Mouse (Mus musculus) heart, postnatal 25 days (tissue): ENCODE data around the gene Slc25a10. TPM values are rescaled to one million over a fixed set of nuclear protein-coding genes. Genes with fewer than 3 reads are reported as not detected.
A peak's percentile ranks its signal among the peaks of the same experiment; 100 is the strongest.

Experiments used
- DNase-seq: peaks from one replicate; pipeline ENCODE4 v3.0.0; 2022; ENCODE audit warnings: low spot score
- intact Hi-C: fragments of 180-260 bp; cut with DNase I; formaldehyde crosslinking; loops from one replicate; pipeline ENCODE4 v1.15.1; 2025
- total RNA-seq, 2 experiments: library from RNA; stranded (reverse); gene quantifications; 2 replicates each; pipeline ENCODE4 v1.2.3; 2021

The Slc25a10 gene
- total RNA-seq, 2 experiments from 2014 or later, result 13.1 to 14.8 TPM

- intact Hi-C loops, result no loop called here
- DNase-seq, result no peak
Measured at GRCm38 (mm10) chr11:120531646-120532045, 40.0 kb downstream of the Slc25a10 start.

GRCm38 (mm10) chr11:120534093-120534492, 42.5 kb downstream of the Slc25a10 start:
- intact Hi-C loops, result no loop called here
- DNase-seq, result no peak

- intact Hi-C loops, result no loop called here
- DNase-seq, result no peak
Measured at GRCm38 (mm10) chr11:120535145-120535544, 43.5 kb downstream of the Slc25a10 start.

GRCm38 (mm10) chr11:120535804-120536203, 44.2 kb downstream of the Slc25a10 start:
- intact Hi-C loops, result no loop called here
- no peak for DNase-seq

- peak; percentile 49 for DNase-seq
- intact Hi-C loops, result loop anchor here (1.0 kb wide), 1 partner anchor 17 kb away; no protein-coding TSS in a partner anchor
Measured at GRCm38 (mm10) chr11:120538485-120538884, 46.8 kb downstream of the Slc25a10 start.

GRCm38 (mm10) chr11:120538955-120539284, 47.3 kb downstream of the Slc25a10 start:
- no peak for DNase-seq
- intact Hi-C loops, result loop anchor here (1.0 kb wide), 1 partner anchor 18 kb away; no protein-coding TSS in a partner anchor

- DNase-seq, result no peak
- intact Hi-C loops, result no loop called here
Measured at GRCm38 (mm10) chr11:120539285-120540014, 47.8 kb downstream of the Slc25a10 start.

- no peak for DNase-seq
- intact Hi-C loops, result no loop called here
Measured at GRCm38 (mm10) chr11:120541907-120542306, 50.3 kb downstream of the Slc25a10 start.

- intact Hi-C loops, result no loop called here
- no peak for DNase-seq
Measured at GRCm38 (mm10) chr11:120542376-120542775, 50.7 kb downstream of the Slc25a10 start.

GRCm38 (mm10) chr11:120545964-120546363, 54.3 kb downstream of the Slc25a10 start:
- no peak for DNase-seq
- intact Hi-C loops, result no loop called here

GRCm38 (mm10) chr11:120547469-120547868, 55.8 kb downstream of the Slc25a10 start:
- DNase-seq, result no peak
- intact Hi-C loops, result no loop called here

- DNase-seq, result no peak
- intact Hi-C loops, result no loop called here
Measured at GRCm38 (mm10) chr11:120548214-120548613, 56.6 kb downstream of the Slc25a10 start.

- DNase-seq, result no peak
- intact Hi-C loops, result loop anchor here (1.0 kb wide), 1 partner anchor 24 kb away; no protein-coding TSS in a partner anchor
Measured at GRCm38 (mm10) chr11:120548786-120549167, 57.1 kb downstream of the Slc25a10 start.

Other genes with a start within 250 kb of the Slc25a10 start
- gene Actg1, start 143.3 kb upstream of the Slc25a10 start, total RNA-seq, result 100 to 1,000 TPM; 282 to 346 TPM
- gene Fscn2, start 130.3 kb upstream of the Slc25a10 start, total RNA-seq, result not detected
- gene Faap100, start 113.1 kb upstream of the Slc25a10 start, total RNA-seq, result 10 to 100 TPM; 15.2 to 15.3 TPM
- 10 to 100 TPM; 53.0 to 59.3 TPM for gene Nploc4, start 54.1 kb upstream of the Slc25a10 start, total RNA-seq
- gene Tspan10, start 49.2 kb upstream of the Slc25a10 start, total RNA-seq, result 1 to 10 TPM; 1.4 to 1.6 TPM
- gene Pde6g, start 38.3 kb upstream of the Slc25a10 start, total RNA-seq, result under 1 TPM; 0.47 to 0.84 TPM
- 10 to 100 TPM; 53.7 to 56.4 TPM for gene Oxld1, start 33.8 kb upstream of the Slc25a10 start, total RNA-seq
- 1 to 10 TPM; 7.9 to 8.9 TPM for gene Ccdc137, start 33.7 kb upstream of the Slc25a10 start, total RNA-seq
- gene Arl16, start 24.2 kb upstream of the Slc25a10 start, total RNA-seq, result 10 to 100 TPM; 10.5 to 10.6 TPM
- 100 to 1,000 TPM; 253 to 263 TPM for gene Mrpl12, start 7.2 kb upstream of the Slc25a10 start, total RNA-seq
- 1 to 10 TPM; 1.3 to 1.5 TPM for gene Gcgr, start 38.9 kb downstream of the Slc25a10 start, total RNA-seq
- 10 to 100 TPM; 44.1 to 46.9 TPM for gene Mcrip1, start 57.9 kb downstream of the Slc25a10 start, total RNA-seq
- not detected for gene Ppp1r27, start 59.3 kb downstream of the Slc25a10 start, total RNA-seq
- 100 to 1,000 TPM; 228 to 255 TPM for gene P4hb, start 81.4 kb downstream of the Slc25a10 start, total RNA-seq
- 100 to 1,000 TPM; 142 to 158 TPM for gene Arhgdia, start 89.8 kb downstream of the Slc25a10 start, total RNA-seq
- gene Alyref, start 106.5 kb downstream of the Slc25a10 start, total RNA-seq, result 10 to 100 TPM; 49.3 to 52.6 TPM
- 10 to 100 TPM; 82.6 to 90.3 TPM for gene Anapc11, start 106.6 kb downstream of the Slc25a10 start, total RNA-seq
- not detected for gene Npb, start 116.6 kb downstream of the Slc25a10 start, total RNA-seq
- 10 to 100 TPM; 54.2 to 59.3 TPM for gene Pcyt2, start 126.1 kb downstream of the Slc25a10 start, total RNA-seq
- gene Sirt7, start 133.4 kb downstream of the Slc25a10 start, total RNA-seq, result 1 to 10 TPM; 7.7 to 8.3 TPM
- 10 to 100 TPM; 38.7 to 42.1 TPM for gene Mafg, start 141.8 kb downstream of the Slc25a10 start, total RNA-seq
- 1 to 10 TPM; 1.6 to 2.3 TPM for gene Pycr1, start 151.9 kb downstream of the Slc25a10 start, total RNA-seq
- 10 to 100 TPM; 78.3 to 78.8 TPM for gene Myadml2, start 156.3 kb downstream of the Slc25a10 start, total RNA-seq
- gene Notum, start 169.3 kb downstream of the Slc25a10 start, total RNA-seq, result under 1 TPM in 1 of 2 experiments, not detected in 1; 0.20 TPM
- gene Aspscr1, start 181.1 kb downstream of the Slc25a10 start, total RNA-seq, result 10 to 100 TPM; 33.0 to 33.9 TPM
- 10 to 100 TPM; 31.2 to 35.7 TPM for gene Cenpx, start 221.9 kb downstream of the Slc25a10 start, total RNA-seq
- 1 to 10 TPM; 5.6 to 6.2 TPM for gene Lrrc45, start 222.1 kb downstream of the Slc25a10 start, total RNA-seq
- 1 to 10 TPM; 1.2 to 1.8 TPM for gene Rac3, start 229.6 kb downstream of the Slc25a10 start, total RNA-seq
- 1 to 10 TPM; 6.8 to 7.5 TPM for gene Dcxr, start 235.4 kb downstream of the Slc25a10 start, total RNA-seq
- gene Cbr2, start 240.3 kb downstream of the Slc25a10 start, total RNA-seq, result 10 to 100 TPM; 16.7 to 22.1 TPM